Mouse (Mus musculus): Measurements from ENCODE around the gene Trex1. TPM values are rescaled to one million over a fixed set of nuclear protein-coding genes. Genes with fewer than 3 reads are reported as not detected.

The Trex1 gene
- polyA plus RNA-seq (2015; fragmentation: Nextera tagmentation; extraction: Ambion mirVana), result 13.6 and 14.5 TPM in 2 replicates

- Histone ChIP-seq H3K4me1 (replicated peaks) (peaks cover 24% of the 10 kb centered on the region), H3K27ac (peak within 1 kb of the TSS; percentile 80), H3K36me3 (peaks cover 70% of the 10 kb centered on the region), H3K9me3 (no peaks in the 10 kb centered on the region), H3K4me3 (replicated peaks) (peak within 1 kb of the TSS; percentile 35), H3K9ac (replicated peaks) (peak within 1 kb of the TSS; percentile 69), H3K4me2 (replicated peaks) (peak within 1 kb of the TSS; percentile 57), H3K27me3 (no peaks in the 10 kb centered on the region)
- 25% methylated on average over 15 of the region's 15 CpGs for WGBS
- ATAC-seq, result peak; percentile 67
Observed at GRCm38 (mm10) chr9:109059136-109059903, at the start of gene Trex1. TSS of gene Trex1 (minus strand) at chr9:109059734.

DNA sequence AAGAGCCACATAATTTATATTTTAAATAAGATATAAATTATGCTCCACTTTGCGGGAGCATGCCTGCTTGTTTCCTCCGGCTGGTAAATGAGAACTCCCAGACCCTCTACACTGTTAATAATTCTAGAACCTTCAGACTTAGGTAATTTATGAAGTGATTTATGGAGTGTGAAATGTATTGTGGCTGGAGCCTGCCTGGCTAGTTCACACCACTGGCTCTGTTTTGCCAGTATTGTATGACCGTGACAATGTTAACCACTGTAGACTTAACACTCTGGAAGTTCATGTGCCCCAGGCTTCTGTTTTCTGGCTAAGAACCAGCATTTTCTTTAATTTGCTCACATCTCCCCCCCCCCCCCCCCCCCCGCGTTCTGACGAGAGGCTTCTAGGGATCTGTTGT is 47.8 kb upstream of the Trex1 start:
- no peak for ATAC-seq
- Histone ChIP-seq H3K4me1 (replicated peaks) (peaks cover 11% of the 10 kb centered on the region), H3K9ac (replicated peaks) (no peak overlapping the region)

DNA sequence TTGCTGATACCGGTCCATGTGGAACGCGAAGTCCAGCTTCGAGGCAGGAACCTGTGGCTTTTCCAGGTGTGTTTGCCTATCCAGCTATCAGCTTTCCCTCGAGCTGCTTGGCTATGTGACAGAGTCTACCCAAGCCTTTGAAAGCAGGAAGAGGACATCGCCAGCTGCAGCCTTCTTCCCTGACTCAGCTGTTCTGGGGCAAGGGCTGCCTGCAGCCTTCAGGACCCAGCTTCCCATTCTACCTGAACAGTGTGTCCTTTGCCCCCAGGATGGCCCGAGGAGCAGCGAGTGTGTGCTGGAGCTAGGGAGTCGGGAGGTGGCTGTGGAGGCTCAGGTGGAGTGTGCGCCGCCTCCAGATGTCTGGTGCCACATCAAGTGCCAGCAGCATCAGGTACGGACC is 46.1 kb upstream of the Trex1 start:
- Histone ChIP-seq H3K9me3 (no peaks in the 10 kb centered on the region), H3K27me3 (no peaks in the 10 kb centered on the region), H3K4me3 (replicated peaks) (no peak overlapping the region), H3K9ac (replicated peaks) (no peak overlapping the region; the same call in 1 of the 2 replicates), H3K4me2 (replicated peaks) (no peak overlapping the region), H3K27ac (no peak overlapping the region), H3K4me1 (replicated peaks) (peaks cover 14% of the 10 kb centered on the region), H3K36me3 (peaks cover 100% of the 10 kb centered on the region)
- WGBS, result 98% methylated on average over 12 of the region's 12 CpGs
- no peak for ATAC-seq

More for the DNA sequence above, 47.8 kb upstream of the Trex1 start:
- 83% methylated on average over 6 of the region's 6 CpGs for WGBS
- Histone ChIP-seq H3K9me3 (no peaks in the 10 kb centered on the region), H3K36me3 (peaks cover 100% of the 10 kb centered on the region), H3K4me3 (replicated peaks) (no peak overlapping the region), H3K4me2 (replicated peaks) (no peak overlapping the region), H3K27me3 (no peaks in the 10 kb centered on the region), H3K27ac (no peak overlapping the region)

GRCm38 (mm10) chr9:109105011-109105410 is 45.5 kb upstream of the Trex1 start:
- peak; percentile 32; the same call in 1 of the 2 replicates for ATAC-seq
- peaks cover 15% of the 10 kb centered on the region for H3K4me1 ChIP-seq (replicated peaks)
- H3K27me3 ChIP-seq, result no peaks in the 10 kb centered on the region
- WGBS, result 82% methylated on average over 12 of the region's 12 CpGs
- H3K4me2 ChIP-seq (replicated peaks), result no peak overlapping the region
- H3K9me3 ChIP-seq, result no peaks in the 10 kb centered on the region
- no peak overlapping the region for H3K4me3 ChIP-seq (replicated peaks)
- no peak overlapping the region for H3K9ac ChIP-seq (replicated peaks)
- H3K27ac ChIP-seq, result no peak overlapping the region
- H3K36me3 ChIP-seq, result peaks cover 100% of the 10 kb centered on the region

DNA sequence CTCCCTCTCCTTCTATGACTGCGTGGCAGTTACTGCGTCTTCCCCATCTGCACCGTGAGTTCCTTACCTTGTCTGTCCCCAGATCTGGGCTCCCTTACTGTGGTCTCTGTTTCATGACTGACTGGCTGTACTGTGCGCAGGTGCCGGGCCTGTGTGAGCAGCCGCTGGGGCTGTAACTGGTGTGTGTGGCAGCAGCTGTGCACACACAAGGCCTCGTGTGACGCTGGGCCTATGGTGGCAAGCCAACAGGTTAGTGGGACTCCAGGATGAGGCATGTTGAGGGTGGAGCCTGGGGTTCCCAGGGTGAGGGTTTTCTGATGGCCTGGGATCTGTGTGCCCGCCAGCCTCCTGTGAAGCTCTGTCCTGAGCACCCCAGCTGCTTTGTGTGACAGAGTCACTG is 44.5 kb upstream of the Trex1 start:
- H3K27me3 ChIP-seq, result no peaks in the 10 kb centered on the region
- H3K9ac ChIP-seq (replicated peaks), result peak overlapping the region; percentile 28; the same call in 1 of the 2 replicates
- H3K27ac ChIP-seq, result no peak overlapping the region
- WGBS, result 94% methylated on average over 9 of the region's 9 CpGs
- no peak for ATAC-seq
- H3K4me1 ChIP-seq (replicated peaks), result peaks cover 24% of the 10 kb centered on the region
- no peaks in the 10 kb centered on the region for H3K9me3 ChIP-seq
- no peak overlapping the region for H3K4me2 ChIP-seq (replicated peaks)
- H3K36me3 ChIP-seq, result peaks cover 100% of the 10 kb centered on the region
- no peak overlapping the region for H3K4me3 ChIP-seq (replicated peaks)

- Histone ChIP-seq H3K4me3 (replicated peaks) (no peak overlapping the region), H3K9ac (replicated peaks) (no peak overlapping the region), H3K27ac (no peak overlapping the region), H3K9me3 (no peaks in the 10 kb centered on the region), H3K36me3 (peaks cover 97% of the 10 kb centered on the region), H3K4me1 (replicated peaks) (peaks cover 32% of the 10 kb centered on the region), H3K27me3 (no peaks in the 10 kb centered on the region), H3K4me2 (replicated peaks) (no peak overlapping the region)
- 81% methylated on average over 7 of the region's 7 CpGs for WGBS
- ATAC-seq, result no peak
Observed at GRCm38 (mm10) chr9:109103250-109103649, 43.7 kb upstream of the Trex1 start.

- no peak for ATAC-seq
- Histone ChIP-seq H3K27ac (no peak overlapping the region), H3K4me2 (replicated peaks) (no peak overlapping the region), H3K27me3 (no peaks in the 10 kb centered on the region), H3K9ac (replicated peaks) (peak overlapping the region; percentile 19; the same call in 1 of the 2 replicates), H3K36me3 (peaks cover 90% of the 10 kb centered on the region), H3K9me3 (no peaks in the 10 kb centered on the region), H3K4me1 (replicated peaks) (peaks cover 39% of the 10 kb centered on the region), H3K4me3 (replicated peaks) (no peak overlapping the region)
- WGBS, result 92% methylated on average over 3 of the region's 3 CpGs
Observed at GRCm38 (mm10) chr9:109102541-109102940, 43.0 kb upstream of the Trex1 start.

- Histone ChIP-seq H3K9me3 (no peaks in the 10 kb centered on the region), H3K4me2 (replicated peaks) (no peak overlapping the region), H3K9ac (replicated peaks) (no peak overlapping the region), H3K4me3 (replicated peaks) (no peak overlapping the region), H3K27me3 (no peaks in the 10 kb centered on the region), H3K4me1 (replicated peaks) (peaks cover 45% of the 10 kb centered on the region), H3K36me3 (peaks cover 84% of the 10 kb centered on the region), H3K27ac (no peak overlapping the region)
- 90% methylated on average over 5 of the region's 5 CpGs for WGBS
- ATAC-seq, result no peak
Observed at GRCm38 (mm10) chr9:109101933-109102445, 42.5 kb upstream of the Trex1 start.

DNA sequence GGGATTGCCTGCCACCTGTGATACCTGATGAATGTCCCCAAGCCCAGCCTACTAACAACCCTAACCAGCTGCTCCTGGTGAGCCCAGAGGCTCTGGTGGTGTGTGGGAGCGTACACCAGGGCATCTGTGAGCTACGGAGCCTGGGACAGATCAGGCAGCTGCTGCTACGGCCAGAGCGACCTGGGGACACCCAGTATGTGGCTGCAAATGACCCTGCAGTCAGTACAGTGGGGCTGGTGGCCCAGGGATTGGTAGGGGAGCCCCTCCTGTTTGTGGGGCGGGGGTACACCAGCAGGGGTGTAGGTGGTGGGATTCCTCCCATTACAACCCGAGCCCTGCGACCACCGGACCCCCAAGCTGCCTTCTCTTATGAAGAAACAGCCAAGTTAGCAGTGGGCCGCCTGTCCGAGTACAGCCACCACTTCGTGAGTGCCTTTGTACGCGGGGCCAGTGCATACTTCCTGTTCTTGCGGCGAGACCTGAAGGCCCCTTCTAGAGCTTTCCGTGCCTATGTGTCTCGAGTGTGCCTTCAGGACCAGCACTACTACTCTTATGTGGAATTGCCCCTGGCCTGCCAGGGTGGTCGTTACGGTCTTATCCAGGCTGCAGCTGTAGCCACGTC is 40.9 kb upstream of the Trex1 start:
- Histone ChIP-seq H3K27me3 (no peaks in the 10 kb centered on the region), H3K4me3 (replicated peaks) (no peak overlapping the region), H3K4me2 (replicated peaks) (0 out of 2 replicates have a peak overlapping the region, but pooled peaks have one; percentile 3), H3K36me3 (peaks cover 68% of the 10 kb centered on the region), H3K9me3 (no peaks in the 10 kb centered on the region), H3K4me1 (replicated peaks) (peaks cover 53% of the 10 kb centered on the region), H3K27ac (no peak overlapping the region), H3K9ac (replicated peaks) (0 out of 2 replicates have a peak overlapping the region, but pooled peaks have one; percentile 20)
- 93% methylated on average over 20 of the region's 20 CpGs for WGBS
- no peak for ATAC-seq

DNA sequence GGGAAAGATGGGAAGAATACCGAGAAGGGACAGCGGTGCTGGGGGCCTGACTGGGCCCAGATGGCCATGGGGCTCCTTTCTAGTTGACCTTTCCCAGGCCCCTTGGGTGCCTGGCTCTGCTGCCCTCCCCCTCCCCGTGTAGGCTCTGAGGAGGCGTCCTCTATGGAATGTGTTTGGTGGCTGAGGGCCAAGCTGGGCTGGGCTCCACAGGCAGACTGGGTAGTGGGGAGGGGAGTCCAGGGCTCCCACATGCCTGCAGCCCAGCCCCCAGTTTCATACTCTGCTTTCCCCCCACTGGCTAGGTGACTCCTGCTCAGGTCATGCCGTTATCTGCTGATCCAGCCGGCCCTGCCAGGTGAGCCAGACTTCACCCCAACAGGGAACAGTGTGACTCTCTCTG is 39.4 kb upstream of the Trex1 start:
- no peaks in the 10 kb centered on the region for H3K9me3 ChIP-seq
- H3K27me3 ChIP-seq, result no peaks in the 10 kb centered on the region
- peak overlapping the region; percentile 73 for H3K4me3 ChIP-seq (replicated peaks)
- peak overlapping the region; percentile 100 for H3K27ac ChIP-seq
- ATAC-seq, result no peak
- H3K36me3 ChIP-seq, result peaks cover 54% of the 10 kb centered on the region
- H3K4me1 ChIP-seq (replicated peaks), result peaks cover 52% of the 10 kb centered on the region
- 55% methylated on average over 6 of the region's 6 CpGs for WGBS
- H3K4me2 ChIP-seq (replicated peaks), result peak overlapping the region; percentile 99
- peak overlapping the region; percentile 93 for H3K9ac ChIP-seq (replicated peaks)

DNA sequence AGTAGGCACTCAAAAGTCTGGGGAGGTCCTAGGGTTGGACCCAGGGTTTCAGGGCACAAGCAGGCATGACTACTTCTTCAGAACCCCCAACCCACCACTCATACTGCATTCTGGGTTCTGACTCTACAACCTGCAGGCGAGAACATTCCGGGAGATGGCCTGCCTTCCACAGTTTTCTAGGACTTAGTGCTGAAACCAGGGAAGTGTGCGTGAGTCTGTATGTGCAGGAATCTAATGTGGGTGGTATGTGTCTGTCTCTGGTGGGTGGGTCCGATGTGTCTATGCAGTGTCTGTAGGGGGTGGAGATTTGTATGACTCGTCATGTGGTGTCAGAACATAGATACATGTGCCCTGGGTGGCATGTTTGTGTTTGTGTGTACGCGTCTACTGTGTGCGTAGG is 38.8 kb upstream of the Trex1 start:
- Histone ChIP-seq H3K36me3 (peaks cover 48% of the 10 kb centered on the region), H3K4me3 (replicated peaks) (peak overlapping the region; percentile 73), H3K9ac (replicated peaks) (peak overlapping the region; percentile 93), H3K27me3 (no peaks in the 10 kb centered on the region), H3K9me3 (no peaks in the 10 kb centered on the region), H3K4me1 (replicated peaks) (peaks cover 56% of the 10 kb centered on the region), H3K27ac (peak overlapping the region; percentile 100), H3K4me2 (replicated peaks) (peak overlapping the region; percentile 99)
- no peak for ATAC-seq
- WGBS, result 91% methylated on average over 8 of the region's 8 CpGs

- Histone ChIP-seq H3K9me3 (no peaks in the 10 kb centered on the region), H3K4me3 (replicated peaks) (peak overlapping the region; percentile 73), H3K4me2 (replicated peaks) (peak overlapping the region; percentile 99), H3K27me3 (no peaks in the 10 kb centered on the region), H3K27ac (peak overlapping the region; percentile 100), H3K36me3 (peaks cover 44% of the 10 kb centered on the region), H3K9ac (replicated peaks) (peak overlapping the region; percentile 93), H3K4me1 (replicated peaks) (peaks cover 56% of the 10 kb centered on the region)
- 56% methylated on average over 5 of the region's 5 CpGs for WGBS
- 0 out of 2 replicates have a peak, but pooled peaks have one; percentile 6 for ATAC-seq
Observed at GRCm38 (mm10) chr9:109097831-109098230, 38.3 kb upstream of the Trex1 start.

Data from midbrain, embryonic 13.5 days (tissue).